Comparison of ENCODE assay signal across 1 mouse cellular context in the genomic region with DNA sequence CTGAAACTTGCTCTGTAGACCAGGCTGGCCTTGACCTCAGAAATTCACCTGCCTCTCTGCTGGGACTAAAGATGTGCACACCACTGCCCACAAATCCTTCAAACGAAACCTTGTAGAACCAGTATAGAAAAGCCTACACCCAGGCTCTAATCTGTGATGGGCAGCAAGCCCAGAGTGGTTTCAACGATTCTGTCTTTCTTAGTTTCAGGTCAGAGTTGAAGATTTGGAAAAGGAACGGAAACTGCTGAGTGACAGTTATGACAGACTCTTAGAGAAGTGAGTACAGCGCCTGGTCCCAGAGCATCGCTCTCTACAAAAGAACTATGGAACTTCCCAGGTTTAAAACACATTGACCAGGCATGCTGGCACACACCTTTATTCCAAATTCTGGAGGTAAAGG.
TF ChIP-seq lines count a peak whose summit lies in the region.

No protein-coding gene starts in this region.

TF ChIP-seq in CH12.LX, 34 proteins besides CTCF, POLR2A, EP300 and RAD21 (continued from another document):
- no peak for TF ChIP-seq BHLHE40 (IDR thresholded peaks at IDR 0.05; ENCODE audit: low read depth, low read length)
